Mouse (Mus musculus): ENCODE data around the gene Ofcc1. TPM values are rescaled to one million over a fixed set of nuclear protein-coding genes. Genes with fewer than 3 reads are reported as not detected.

Ofcc1 gene
- total and polyA plus RNA-seq, 3 experiments: 0.27 TPM; not detected in 2

DNA sequence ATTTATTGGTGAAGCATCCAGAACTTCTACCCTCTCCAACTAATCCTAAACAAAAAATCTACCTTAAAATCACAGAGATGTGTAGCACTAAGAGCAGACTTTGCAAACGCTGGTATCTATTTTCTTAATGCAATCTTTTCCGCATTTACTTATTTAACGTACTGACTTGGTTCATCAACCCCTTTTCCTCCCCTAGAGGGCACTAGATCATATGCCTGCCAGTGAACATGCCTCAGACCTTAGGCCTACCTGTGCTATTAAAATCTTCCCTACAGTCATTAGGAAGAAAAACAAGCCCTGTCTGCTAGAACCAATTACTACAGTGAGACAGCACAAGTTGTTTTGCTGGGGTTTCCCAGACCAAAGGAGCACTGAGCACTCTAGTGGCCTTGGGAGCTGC is 404.0 kb downstream of the Ofcc1 start:
- DNase-seq (ENCODE audit: low spot score) (no peak), ATAC-seq (ENCODE audit: extremely low read depth, insufficient number of reproducible peaks, low FRiP score, poor library complexity, severe bottlenecking) (no peak)
- Histone ChIP-seq H3K36me3 (replicated peaks) (no peaks in the 10 kb centered on the region), H3K4me1 (ENCODE audit: insufficient read depth, low read depth, low read length) (no peaks in the 10 kb centered on the region), H3K9me3 (replicated peaks) (0 out of 2 replicates have a peak, but pooled peaks cover 6% of the 10 kb centered on the region), H3K4me3 (ENCODE audit: low read depth, low read length) (no peak overlapping the region), H3K27me3 (ENCODE audit: insufficient read depth, low read length) (no peaks in the 10 kb centered on the region)
- TF ChIP-seq GATA1 (IDR thresholded peaks at IDR 0.05; ENCODE audit: borderline replicate concordance, low read length) (no peak), POLR2AphosphoS5 (IDR thresholded peaks at IDR 0.05; ENCODE audit: insufficient replicate concordance, low read depth, low read length) (no peak), TAL1 (conservative IDR thresholded peaks at IDR 0.05; ENCODE audit: low read depth, low read length) (no peak), GATA2 (IDR thresholded peaks at IDR 0.05; ENCODE audit: borderline replicate concordance, low read depth, low read length) (no peak), CTCF (IDR thresholded peaks at IDR 0.05; ENCODE audit: low read depth, low read length) (no peak)

GRCm38 (mm10) chr13:39956017-39956416 is 405.2 kb downstream of the Ofcc1 start:
- H3K4me1 ChIP-seq (ENCODE audit: insufficient read depth, low read depth, low read length): no peaks in the 10 kb centered on the region
- no peak overlapping the region for H3K4me3 ChIP-seq (ENCODE audit: low read depth, low read length)
- no peak for DNase-seq (ENCODE audit: low spot score)
- H3K36me3 ChIP-seq (replicated peaks): no peaks in the 10 kb centered on the region
- no peaks in the 10 kb centered on the region for H3K27me3 ChIP-seq (ENCODE audit: insufficient read depth, low read length)
- TF ChIP-seq CTCF (IDR thresholded peaks at IDR 0.05; ENCODE audit: low read depth, low read length) (no peak), POLR2AphosphoS5 (IDR thresholded peaks at IDR 0.05; ENCODE audit: insufficient replicate concordance, low read depth, low read length) (no peak), TAL1 (conservative IDR thresholded peaks at IDR 0.05; ENCODE audit: low read depth, low read length) (no peak), GATA1 (IDR thresholded peaks at IDR 0.05; ENCODE audit: borderline replicate concordance, low read length) (no peak), GATA2 (IDR thresholded peaks at IDR 0.05; ENCODE audit: borderline replicate concordance, low read depth, low read length) (no peak)
- H3K9me3 ChIP-seq (replicated peaks): 0 out of 2 replicates have a peak, but pooled peaks cover 6% of the 10 kb centered on the region
- no peak for ATAC-seq (ENCODE audit: extremely low read depth, insufficient number of reproducible peaks, low FRiP score, poor library complexity, severe bottlenecking)

Data from G1E (cell line).